Mouse (Mus musculus) MEL (cell line): ENCODE data around the gene Wdr19. TPM values are rescaled to one million over a fixed set of nuclear protein-coding genes. Genes with fewer than 3 reads are reported as not detected.
A peak's percentile ranks its signal among the peaks of the same experiment; 100 is the strongest.

Source experiments
- DNase-seq: peaks from one replicate; pipeline ENCODE4 v3.0.0; 2011; ENCODE audit warnings: low read depth, low spot score
- H3K27ac ChIP-seq: 2 replicates; pipeline ENCODE4 v1.5.1; 2012; ENCODE audit warnings: low read depth, mild to moderate bottlenecking, control low read depth, low read length, moderate library complexity; ENCODE audit not compliant: control insufficient read depth
- H3K27me3 ChIP-seq, 2 experiments: fragments of 150-350 bp in 1 of 2; sonication (generic) in 1 of 2; 2 replicates each; pipeline ENCODE4 v1.6.1; 2012; ENCODE audit warnings: low read length in 2 of 2, mild to moderate bottlenecking in 2 of 2, improper control_type of control experiment in 1 of 2, moderate library complexity in 1 of 2; ENCODE audit not compliant: insufficient read depth in 2 of 2, control insufficient read depth in 1 of 2
- H3K36me3 ChIP-seq, 2 experiments: 2 replicates each; pipeline ENCODE4 v1.6.1; 2012 to 2014; ENCODE audit warnings: low read length in 2 of 2, improper control_type of control experiment in 1 of 2, inconsistent platforms in 1 of 2, mild to moderate bottlenecking in 1 of 2; ENCODE audit not compliant: insufficient read depth in 2 of 2, control insufficient read depth in 1 of 2
- H3K4me1 ChIP-seq, 2 experiments: fragments of 150-350 bp in 1 of 2; sonication (generic) in 1 of 2; 2 replicates each; pipeline ENCODE4 v1.6.1; 2012; ENCODE audit warnings: low read length in 2 of 2, improper control_type of control experiment in 1 of 2, mild to moderate bottlenecking in 1 of 2; ENCODE audit not compliant: insufficient read depth in 2 of 2, control insufficient read depth in 1 of 2
- H3K4me3 ChIP-seq, 2 experiments: fragments of 150-350 bp in 1 of 2; sonication (generic) in 1 of 2; 2 replicates each; pipeline ENCODE4 v1.5.1; 2012; ENCODE audit warnings: low read depth in 2 of 2, low read length in 2 of 2, mild to moderate bottlenecking in 2 of 2, moderate library complexity in 2 of 2, control low read depth in 1 of 2, improper control_type of control experiment in 1 of 2; ENCODE audit not compliant: control insufficient read depth in 1 of 2, insufficient read depth in 1 of 2
- H3K79me2 ChIP-seq: 2 replicates; pipeline ENCODE4 v1.6.1; 2012; ENCODE audit warnings: mild to moderate bottlenecking, low read length, moderate library complexity; ENCODE audit not compliant: control insufficient read depth, poor library complexity, insufficient read depth
- H3K9ac ChIP-seq: 2 replicates; pipeline ENCODE4 v1.6.1; 2012; ENCODE audit warnings: low read depth, mild to moderate bottlenecking, control low read depth, low read length, moderate library complexity; ENCODE audit not compliant: control insufficient read depth, poor library complexity, severe bottlenecking
- H3K9me3 ChIP-seq: fragments of 150-350 bp; sonication (generic); replicated peaks from 2 replicates; pipeline ENCODE4 v1.6.1; 2012; ENCODE audit warnings: mild to moderate bottlenecking, low read length, improper control_type of control experiment, moderate library complexity; ENCODE audit not compliant: insufficient read depth
- CHD1 ChIP-seq: IDR thresholded peaks from 2 replicates; pipeline ENCODE4 v1.6.1; 2012; ENCODE audit warnings: low read depth, mild to moderate bottlenecking, inconsistent platforms, low read length, improper control_type of control experiment
- CHD2 ChIP-seq: IDR thresholded peaks from 2 replicates; pipeline ENCODE4 v1.6.1; 2011; ENCODE audit warnings: low read length, improper control_type of control experiment
- CTCF ChIP-seq, 3 experiments: IDR thresholded peaks in 2 of 3; conservative IDR thresholded peaks in 1 of 3; 2 replicates each; pipeline ENCODE4 v1.5.1; 2011 to 2012; ENCODE audit warnings: low read length in 3 of 3, low read depth in 2 of 3, mild to moderate bottlenecking in 2 of 3, improper control_type of control experiment in 1 of 3, inconsistent platforms in 1 of 3, mixed read lengths in 1 of 3, moderate library complexity in 1 of 3; ENCODE audit not compliant: control insufficient read depth in 1 of 3, insufficient read depth in 1 of 3, poor library complexity in 1 of 3, severe bottlenecking in 1 of 3
- EP300 ChIP-seq, 2 experiments: IDR thresholded peaks; 2 replicates each; pipeline ENCODE4 v1.6.1; 2011; ENCODE audit warnings: improper control_type of control experiment in 2 of 2, low read length in 2 of 2, low read depth in 1 of 2, mild to moderate bottlenecking in 1 of 2
- ETS1 ChIP-seq: IDR thresholded peaks from 2 replicates; pipeline ENCODE4 v1.6.1; 2012; ENCODE audit warnings: low read depth, mild to moderate bottlenecking, inconsistent platforms, low read length, improper control_type of control experiment, moderate library complexity
- GABPA ChIP-seq: IDR thresholded peaks from 2 replicates; pipeline ENCODE4 v1.6.1; 2012; ENCODE audit warnings: low read depth, mild to moderate bottlenecking, inconsistent platforms, low read length, improper control_type of control experiment, moderate library complexity
- GATA1 ChIP-seq: IDR thresholded peaks from 2 replicates; pipeline ENCODE4 v1.6.1; 2011; ENCODE audit warnings: low read depth, low read length, improper control_type of control experiment
- HCFC1 ChIP-seq: IDR thresholded peaks from 2 replicates; pipeline ENCODE4 v1.6.1; 2012; ENCODE audit warnings: low read depth, mild to moderate bottlenecking, inconsistent platforms, low read length, improper control_type of control experiment, moderate library complexity
- JUND ChIP-seq: IDR thresholded peaks from 2 replicates; pipeline ENCODE4 v1.6.1; 2011; ENCODE audit warnings: low read depth, mild to moderate bottlenecking, improper control_type of control experiment, low read length
- MEF2A ChIP-seq: IDR thresholded peaks from 2 replicates; pipeline ENCODE4 v1.6.1; 2014; ENCODE audit warnings: low read depth, mild to moderate bottlenecking, inconsistent platforms, low read length, improper control_type of control experiment; ENCODE audit not compliant: poor library complexity, insufficient replicate concordance, severe bottlenecking; ENCODE audit errors: extremely low read depth
- NELFE ChIP-seq: IDR thresholded peaks from 2 replicates; pipeline ENCODE4 v1.6.1; 2011; ENCODE audit warnings: low read depth, low read length, improper control_type of control experiment
- NRF1 ChIP-seq: IDR thresholded peaks from 2 replicates; pipeline ENCODE4 v1.6.1; 2014; ENCODE audit warnings: low read depth, mild to moderate bottlenecking, inconsistent platforms, low read length, improper control_type of control experiment, moderate library complexity; ENCODE audit not compliant: poor library complexity, insufficient read depth, severe bottlenecking
- POLR2A ChIP-seq, 2 experiments: IDR thresholded peaks; 2 replicates each; pipeline ENCODE4 v1.6.1; 2011 to 2012; ENCODE audit warnings: low read length in 2 of 2, mild to moderate bottlenecking in 2 of 2, control low read depth in 1 of 2, improper control_type of control experiment in 1 of 2, low read depth in 1 of 2, moderate library complexity in 1 of 2; ENCODE audit not compliant: control insufficient read depth in 1 of 2, insufficient read depth in 1 of 2, poor library complexity in 1 of 2
- POLR2AphosphoS2 ChIP-seq: IDR thresholded peaks from 2 replicates; pipeline ENCODE4 v1.6.1; 2011; ENCODE audit warnings: low read length, improper control_type of control experiment
- POLR2AphosphoS5 ChIP-seq: IDR thresholded peaks from 2 replicates; pipeline ENCODE4 v1.6.1; 2012; ENCODE audit warnings: low read depth, borderline replicate concordance, mild to moderate bottlenecking, inconsistent platforms, low read length, moderate library complexity, mixed read lengths
- RAD21 ChIP-seq: IDR thresholded peaks from 2 replicates; pipeline ENCODE4 v1.6.1; 2011; ENCODE audit warnings: mild to moderate bottlenecking, low read depth, low read length, improper control_type of control experiment
- RCOR1 ChIP-seq: IDR thresholded peaks from 2 replicates; pipeline ENCODE4 v1.6.1; 2012; ENCODE audit warnings: low read depth, mild to moderate bottlenecking, inconsistent platforms, low read length, improper control_type of control experiment
- SIN3A ChIP-seq: IDR thresholded peaks from 2 replicates; pipeline ENCODE4 v1.6.1; 2012; ENCODE audit warnings: low read length, improper control_type of control experiment, inconsistent platforms
- SMC3 ChIP-seq: IDR thresholded peaks from 2 replicates; pipeline ENCODE4 v1.6.1; 2011; ENCODE audit warnings: low read depth, low read length, improper control_type of control experiment
- TAL1 ChIP-seq: IDR thresholded peaks from 2 replicates; pipeline ENCODE4 v1.6.1; 2012; ENCODE audit warnings: mild to moderate bottlenecking, inconsistent platforms, low read length, moderate library complexity, mixed read lengths
- TBP ChIP-seq: IDR thresholded peaks from 2 replicates; pipeline ENCODE4 v1.8.0; 2011; ENCODE audit warnings: low read depth, low read length, improper control_type of control experiment
- TCF12 ChIP-seq: IDR thresholded peaks from 2 replicates; pipeline ENCODE4 v1.6.1; 2014; ENCODE audit warnings: low read depth, mild to moderate bottlenecking, inconsistent platforms, low read length, improper control_type of control experiment, moderate library complexity
- UBTF ChIP-seq: IDR thresholded peaks from 2 replicates; pipeline ENCODE4 v1.6.1; 2012; ENCODE audit warnings: low read depth, mild to moderate bottlenecking, inconsistent platforms, low read length, improper control_type of control experiment, moderate library complexity, borderline replicate concordance; ENCODE audit not compliant: insufficient read depth
- USF1 ChIP-seq: IDR thresholded peaks from 2 replicates; pipeline ENCODE4 v1.6.1; 2014; ENCODE audit warnings: low read depth, mild to moderate bottlenecking, inconsistent platforms, low read length, improper control_type of control experiment, moderate library complexity
- USF2 ChIP-seq, 2 experiments: IDR thresholded peaks; 2 replicates each; pipeline ENCODE4 v1.6.1; 2011 to 2012; ENCODE audit warnings: improper control_type of control experiment in 2 of 2, low read length in 2 of 2, borderline replicate concordance in 1 of 2, inconsistent platforms in 1 of 2, low read depth in 1 of 2, mild to moderate bottlenecking in 1 of 2; ENCODE audit not compliant: insufficient read depth in 1 of 2
- ZC3H11A ChIP-seq: IDR thresholded peaks from 2 replicates; pipeline ENCODE4 v1.6.1; 2012; ENCODE audit warnings: low read depth, mild to moderate bottlenecking, inconsistent platforms, low read length, improper control_type of control experiment
- ZKSCAN1 ChIP-seq: IDR thresholded peaks from 2 replicates; pipeline ENCODE4 v1.6.1; 2012; ENCODE audit warnings: low read depth, mild to moderate bottlenecking, inconsistent platforms, low read length, improper control_type of control experiment, moderate library complexity
- ZMIZ1 ChIP-seq: IDR thresholded peaks from 2 replicates; pipeline ENCODE4 v1.6.1; 2012; ENCODE audit warnings: low read depth, mild to moderate bottlenecking, inconsistent platforms, low read length, improper control_type of control experiment, moderate library complexity
- ZNF384 ChIP-seq: IDR thresholded peaks from 2 replicates; pipeline ENCODE4 v1.6.1; 2012; ENCODE audit warnings: low read depth, mild to moderate bottlenecking, inconsistent platforms, low read length, improper control_type of control experiment
- polyA plus RNA-seq, 2 experiments: library from polyadenylated mRNA; stranded (reverse) in 1 of 2; unstranded in 1 of 2; fragments of >175 nt in 1 of 2; fragments of >200 nt in 1 of 2; gene quantifications; 2 replicates each; pipeline versions ENCODE4 v1.2.1 to v1.2.4; 2012; ENCODE audit warnings: low replicate concordance in 2 of 2, low read depth in 1 of 2; ENCODE audit not compliant: insufficient read length in 2 of 2, insufficient read depth in 1 of 2, missing spikeins in 1 of 2
- total RNA-seq: library from RNA; depleted of rRNA; stranded (reverse); fragments of 300-350 nt; gene quantifications from 2 replicates; pipeline ENCODE4 v1.2.3, GENCODE M21; 2012

The Wdr19 gene
- total and polyA plus RNA-seq, 3 experiments: 0.27 to 0.81 TPM; not detected in 1

GRCm38 (mm10) chr5:65154287-65154686 is 45.2 kb upstream of the Wdr19 start:
- H3K9me3 ChIP-seq: no peaks in the 10 kb centered on the region
- DNase-seq: no peak
- no peak for TF ChIP-seq GABPA
- TF ChIP-seq NELFE: no peak
- TF ChIP-seq EP300 (IDR thresholded peaks at IDR 0.05; ENCODE audit: low read depth in 1 of 2, low read length in 2 of 2): no peak
- no peak for TF ChIP-seq USF1
- TF ChIP-seq JUND: no peak
- TF ChIP-seq CTCF (IDR thresholded peaks at IDR 0.05 in 2 of 3, conservative IDR thresholded peaks at IDR 0.05 in 1 of 3; ENCODE audit: control insufficient read depth in 1 of 3, insufficient read depth in 1 of 3, low read depth in 2 of 3, low read length in 3 of 3, poor library complexity in 1 of 3, severe bottlenecking in 1 of 3): no peak
- no peak for TF ChIP-seq TBP
- TF ChIP-seq ZC3H11A: no peak
- no peak for TF ChIP-seq UBTF
- TF ChIP-seq SIN3A: no peak
- TF ChIP-seq TAL1: no peak
- TF ChIP-seq ZNF384: no peak
- TF ChIP-seq RAD21: no peak
- no peak for TF ChIP-seq CHD2
- no peak for TF ChIP-seq POLR2AphosphoS2
- TF ChIP-seq NRF1: no peak
- TF ChIP-seq POLR2AphosphoS5: no peak
- TF ChIP-seq POLR2A (IDR thresholded peaks at IDR 0.05; ENCODE audit: control insufficient read depth in 1 of 2, insufficient read depth in 1 of 2, low read depth in 1 of 2, low read length in 2 of 2, poor library complexity in 1 of 2): no peak
- TF ChIP-seq, all 39 proteins: peak for 0
- peaks cover 0 to 7% of the 10 kb centered on the region in 2 experiments; a peak in 2 of 4 replicates for H3K36me3 ChIP-seq
- H3K27ac ChIP-seq: no peak overlapping the region
- H3K27me3 ChIP-seq: no peaks in the 10 kb centered on the region
- no peak overlapping the region for H3K4me3 ChIP-seq
- no peak overlapping the region for H3K9ac ChIP-seq
- H3K4me1 ChIP-seq: peaks cover 0 to 6% of the 10 kb centered on the region in 2 experiments; a peak in 1 of 4 replicates
- H3K79me2 ChIP-seq: no peaks in the 10 kb centered on the region

DNA sequence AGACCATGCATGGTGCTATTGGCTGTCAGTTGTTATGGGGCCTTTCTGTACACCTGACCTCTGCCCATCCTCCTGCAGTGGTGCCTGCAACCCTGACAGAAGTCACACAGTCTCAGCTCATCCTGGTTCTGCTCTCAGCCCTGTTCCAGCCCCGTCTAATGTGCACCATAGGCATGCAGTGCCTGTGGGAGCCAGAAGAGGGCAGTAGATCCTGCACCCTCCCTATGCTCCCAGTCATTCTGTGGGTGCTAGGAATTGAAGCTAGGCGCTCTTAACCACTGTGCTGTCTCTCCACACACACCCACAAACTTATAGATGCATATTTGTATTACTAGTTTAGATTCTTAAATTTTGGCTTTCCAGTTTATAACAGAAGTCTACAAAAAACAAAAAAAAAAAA is 42.6 kb upstream of the Wdr19 start:
- no peak overlapping the region for H3K27ac ChIP-seq
- peaks cover 0 to 6% of the 10 kb centered on the region in 2 experiments; a peak in 1 of 4 replicates for H3K4me1 ChIP-seq
- peaks cover 0 to 7% of the 10 kb centered on the region in 2 experiments; a peak in 2 of 4 replicates for H3K36me3 ChIP-seq
- peak; percentile 63 for DNase-seq
- H3K27me3 ChIP-seq: no peaks in the 10 kb centered on the region
- no peak overlapping the region for H3K9ac ChIP-seq
- H3K9me3 ChIP-seq: no peaks in the 10 kb centered on the region
- H3K4me3 ChIP-seq: no peak overlapping the region
- H3K79me2 ChIP-seq: no peaks in the 10 kb centered on the region
- TF ChIP-seq ZMIZ1 (no peak), CTCF (IDR thresholded peaks at IDR 0.05 in 2 of 3, conservative IDR thresholded peaks at IDR 0.05 in 1 of 3; ENCODE audit: control insufficient read depth in 1 of 3, insufficient read depth in 1 of 3, low read depth in 2 of 3, low read length in 3 of 3, poor library complexity in 1 of 3, severe bottlenecking in 1 of 3) (peak; percentile 75 to 94 (median 82)), SMC3 (peak; percentile 71), CHD1 (no peak), TAL1 (no peak), EP300 (IDR thresholded peaks at IDR 0.05; ENCODE audit: low read depth in 1 of 2, low read length in 2 of 2) (no peak), ETS1 (no peak), SIN3A (no peak), ZKSCAN1 (no peak), RCOR1 (no peak), TCF12 (no peak), HCFC1 (no peak), GABPA (no peak), CHD2 (no peak), USF2 (IDR thresholded peaks at IDR 0.05; ENCODE audit: borderline replicate concordance in 1 of 2, insufficient read depth in 1 of 2, low read depth in 1 of 2, low read length in 2 of 2) (no peak), ZNF384 (no peak), NELFE (no peak), USF1 (no peak), TBP (no peak), GATA1 (no peak), MEF2A (no peak), RAD21 (peak; percentile 54), NRF1 (no peak), POLR2A (IDR thresholded peaks at IDR 0.05; ENCODE audit: control insufficient read depth in 1 of 2, insufficient read depth in 1 of 2, low read depth in 1 of 2, low read length in 2 of 2, poor library complexity in 1 of 2) (no peak), JUND (no peak)
